Mouse (Mus musculus) layer of hippocampus, postnatal 36 days (tissue): Measurements from ENCODE around the gene Stard13. TPM values are rescaled to one million over a fixed set of nuclear protein-coding genes. Genes with fewer than 3 reads are reported as not detected.

Source experiments
- DNase-seq, 2 experiments: peaks; one replicate each; pipeline ENCODE4 v3.0.0; 2022
- total RNA-seq, 2 experiments: library from RNA; stranded (reverse); gene quantifications; 2 replicates each; pipeline ENCODE4 v1.2.3; 2021

The Stard13 gene
- total RNA-seq, 2 experiments from 2014 or later: 15.5 to 22.0 TPM

- DNase-seq: no peak
These were observed 91.4 kb downstream of the Stard13 start for GRCm38 (mm10) chr5:151142241-151142640.

DNA sequence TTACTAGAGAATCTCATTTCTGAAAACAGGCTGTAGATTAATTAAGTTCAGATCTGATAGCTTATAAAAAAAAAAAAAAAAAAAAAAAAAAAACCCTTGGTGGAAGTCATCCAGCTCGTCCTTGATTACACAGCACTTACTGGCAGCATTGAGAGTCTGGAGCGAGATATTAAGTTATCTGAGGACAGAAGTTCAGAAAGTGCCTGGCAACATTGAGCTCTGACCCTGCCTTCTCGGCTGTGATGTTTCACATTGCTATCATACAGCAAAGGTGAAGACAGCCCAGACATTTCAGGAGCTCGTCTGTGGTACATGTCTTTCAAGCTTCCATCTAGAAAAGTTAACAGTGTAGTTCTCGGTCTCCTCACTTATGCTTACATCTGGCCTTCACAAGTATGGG, 95.7 kb downstream of the Stard13 start:
- no peak for DNase-seq

DNA sequence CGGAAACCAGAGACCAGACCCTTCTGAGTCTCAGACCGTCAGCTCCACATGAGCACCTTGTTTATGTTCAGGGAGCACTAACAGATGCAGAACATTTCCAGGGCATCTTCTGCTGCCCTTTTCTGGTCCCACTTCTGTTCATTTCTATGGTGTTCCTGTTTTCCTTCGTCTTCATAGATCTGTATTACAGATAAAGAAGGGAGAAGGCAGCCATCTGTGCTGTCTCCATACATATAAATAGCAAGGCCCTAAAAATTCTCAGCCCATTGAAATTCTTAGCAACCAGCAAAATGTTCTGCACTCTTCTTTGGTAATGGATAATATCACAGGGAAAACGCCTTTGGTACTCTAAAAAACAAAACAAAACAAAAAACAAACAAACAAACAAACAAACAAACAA, 96.3 kb downstream of the Stard13 start:
- no peak for DNase-seq

DNA sequence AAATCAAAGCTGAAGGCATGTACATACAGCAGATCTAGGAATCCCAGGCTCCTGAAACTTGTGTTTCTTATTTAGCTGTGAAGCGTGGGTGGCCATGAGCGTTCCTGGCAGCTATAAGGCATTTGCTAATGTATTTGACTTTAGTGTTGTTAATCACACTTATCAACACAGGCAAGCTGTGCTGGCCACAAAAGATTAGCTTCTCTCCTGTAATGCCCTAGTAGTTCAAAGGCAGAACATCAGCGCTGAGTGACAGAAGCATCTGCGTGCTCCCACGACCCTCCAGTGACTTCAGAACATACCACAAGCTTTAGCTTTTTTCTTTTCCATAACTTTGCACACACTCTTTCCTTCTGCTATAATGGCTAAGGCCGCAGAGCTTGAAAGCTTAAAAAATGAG, 97.7 kb downstream of the Stard13 start:
- no peak for DNase-seq

DNA sequence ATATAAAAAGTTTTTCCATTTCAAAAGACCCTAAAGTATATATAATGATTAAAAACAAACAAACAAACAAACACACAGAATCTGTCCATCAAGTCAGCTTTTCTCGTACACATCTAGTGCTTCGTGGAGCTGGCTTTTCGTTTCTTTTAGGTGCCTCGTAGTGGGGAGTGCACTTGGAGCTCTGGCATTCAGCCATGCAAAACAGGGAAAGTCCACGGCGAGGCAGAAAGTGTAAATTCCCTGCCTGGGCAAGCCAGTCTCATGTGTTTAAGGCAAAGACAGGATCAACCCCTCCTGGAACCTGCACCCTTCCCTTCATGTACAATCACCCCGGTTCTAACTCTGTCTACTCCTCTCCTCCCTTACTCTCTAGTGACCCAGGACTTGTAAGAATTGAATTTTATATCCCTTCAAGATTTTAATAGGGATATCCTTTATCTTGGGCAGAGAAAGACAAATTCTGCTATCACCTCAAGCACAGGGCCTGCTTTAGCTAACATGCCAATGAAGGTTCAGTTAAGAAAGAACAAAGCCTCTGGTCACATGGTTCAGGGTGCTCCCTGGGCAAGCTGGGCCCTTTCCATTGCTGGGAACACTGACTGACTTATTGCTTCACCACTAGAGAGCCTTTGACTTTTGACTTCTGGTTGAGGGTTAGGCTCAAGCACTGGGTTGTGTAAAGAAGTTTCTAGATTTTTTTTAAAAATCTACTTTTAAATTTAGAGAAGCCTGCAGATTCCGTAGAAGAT, 98.4 kb downstream of the Stard13 start:
- DNase-seq: no peak

GRCm38 (mm10) chr5:151134202-151134601, 99.4 kb downstream of the Stard13 start:
- DNase-seq: no peak

DNA sequence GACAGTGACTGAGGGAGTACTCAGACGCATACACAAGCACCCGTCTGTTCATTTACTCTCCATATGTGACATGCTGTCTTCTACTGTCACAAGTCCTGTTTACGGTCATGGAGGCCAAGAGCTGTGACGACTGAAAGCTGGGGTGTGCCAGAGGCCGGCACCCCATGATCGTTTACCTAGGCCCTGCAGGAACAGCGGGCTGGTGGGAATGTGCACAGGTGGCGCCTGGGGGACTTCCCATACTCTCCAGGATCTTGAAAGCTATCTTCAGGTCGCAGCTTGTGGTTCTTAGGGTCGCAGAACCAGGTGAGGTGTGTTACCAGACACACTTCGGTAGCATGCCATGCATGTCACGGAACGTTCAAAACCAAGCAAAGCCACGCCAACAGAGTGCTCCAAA, 99.9 kb downstream of the Stard13 start:
- DNase-seq: no peak

DNA sequence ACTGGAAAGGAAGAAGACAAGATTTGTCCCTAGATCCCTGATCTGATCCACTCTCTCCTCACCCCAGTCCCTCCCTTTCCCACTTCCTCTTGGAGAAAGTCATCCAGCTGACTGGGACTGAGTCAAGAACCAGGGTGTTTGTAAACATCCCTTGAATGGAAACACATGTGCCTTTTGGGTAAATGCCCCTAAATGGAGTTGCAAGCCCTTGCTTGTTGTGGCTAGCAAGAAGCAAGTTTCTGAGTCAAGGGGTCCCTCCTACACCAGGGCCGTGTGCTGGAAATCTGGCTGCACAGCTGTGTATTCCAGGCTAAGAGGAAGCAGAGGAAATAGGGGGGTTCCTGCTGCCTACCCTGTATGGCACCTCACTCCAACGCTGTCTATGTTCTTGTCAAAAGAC, 103.9 kb downstream of the Stard13 start:
- no peak for DNase-seq

DNA sequence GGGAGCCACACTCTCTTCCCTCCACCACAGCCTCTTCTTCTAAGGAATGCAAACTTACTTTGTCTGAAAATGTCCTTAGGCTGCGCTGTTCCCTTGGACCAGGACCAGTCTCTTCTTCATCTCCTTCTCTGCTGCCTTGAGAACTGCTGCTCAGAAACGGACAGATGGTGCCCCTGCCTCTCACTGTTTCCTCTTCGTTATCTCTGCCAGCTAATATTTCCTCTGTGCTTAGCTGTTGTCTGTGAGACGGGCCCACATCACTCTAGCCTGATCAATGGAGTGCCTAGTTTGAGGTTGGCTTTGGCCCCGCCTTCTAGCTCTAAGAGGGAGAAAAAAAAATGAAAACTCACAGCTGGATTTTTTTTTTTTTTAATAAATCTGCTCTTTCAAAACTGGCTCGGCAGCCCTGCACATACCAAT, 106.3 kb downstream of the Stard13 start:
- peak in 1 of 2 experiments; percentile 29 for DNase-seq

GRCm38 (mm10) chr5:151126608-151127005, 107.0 kb downstream of the Stard13 start:
- DNase-seq: no peak

- no peak for DNase-seq
These were observed 107.5 kb downstream of the Stard13 start for GRCm38 (mm10) chr5:151125985-151126607.

DNA sequence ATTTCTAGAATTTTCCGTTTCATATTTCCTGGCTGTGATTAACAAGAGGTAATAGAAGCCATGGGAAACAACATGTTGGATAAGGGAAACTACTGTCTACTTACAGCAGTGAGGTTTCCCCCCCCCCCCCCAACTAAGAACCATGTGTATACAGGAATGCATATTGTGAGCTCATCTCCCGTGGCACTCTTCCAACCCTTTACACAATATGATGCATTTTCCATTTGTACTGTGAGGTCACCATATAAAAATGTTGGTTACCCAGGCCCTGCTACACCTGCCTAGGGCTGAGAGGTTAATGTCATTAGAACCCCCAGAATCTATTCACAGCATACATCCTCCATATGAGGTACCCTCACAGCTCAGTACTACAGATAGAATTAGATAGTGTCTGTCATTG, 115.8 kb downstream of the Stard13 start:
- no peak for DNase-seq

- no peak for DNase-seq
These were observed 117.3 kb downstream of the Stard13 start for GRCm38 (mm10) chr5:151116192-151116887.

- no peak for DNase-seq
These were observed 120.9 kb downstream of the Stard13 start for GRCm38 (mm10) chr5:151112743-151113142.

- DNase-seq: no peak
These were observed 122.4 kb downstream of the Stard13 start for GRCm38 (mm10) chr5:151111080-151111871.

DNA sequence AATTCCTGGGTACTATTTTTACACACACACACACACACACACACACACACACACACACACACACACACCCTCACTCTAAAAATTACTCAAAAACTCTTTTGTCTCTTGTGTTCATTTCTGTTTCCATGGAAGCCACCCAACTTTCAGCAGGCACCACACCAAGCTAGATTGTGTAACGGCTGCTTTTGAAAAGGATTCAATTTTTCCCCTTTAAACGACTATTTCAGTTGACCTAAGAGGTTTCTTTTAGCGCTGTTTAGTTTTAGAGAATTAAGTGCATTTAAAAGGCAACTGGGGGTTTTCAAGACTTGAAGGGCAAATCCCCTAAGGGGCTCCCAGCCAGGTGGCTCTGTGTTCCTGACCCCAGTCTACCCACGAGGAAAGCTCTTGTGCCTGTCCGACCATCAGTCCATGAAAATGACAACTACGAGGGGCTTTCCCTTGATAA, 123.2 kb downstream of the Stard13 start:
- DNase-seq: peak; percentile 38 to 41

DNA sequence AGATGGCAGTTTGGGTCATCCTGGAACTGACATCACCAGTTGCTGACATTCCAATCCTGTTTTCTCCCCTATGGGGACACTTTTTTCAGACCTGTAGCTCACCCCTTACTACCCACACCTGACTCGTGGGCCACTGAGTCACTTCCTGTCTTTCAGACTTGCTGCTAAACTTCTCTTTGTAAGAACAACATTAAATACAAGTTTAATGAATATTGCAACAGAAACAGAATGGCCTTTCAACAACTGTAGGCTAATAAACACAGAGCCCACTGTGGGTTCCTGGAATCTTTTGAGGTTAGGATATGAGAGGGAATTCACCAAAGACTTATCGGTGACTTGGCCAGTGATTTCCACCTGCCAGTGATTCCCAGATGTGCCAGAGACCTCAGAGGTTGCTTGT, 123.8 kb downstream of the Stard13 start:
- no peak for DNase-seq

- no peak for DNase-seq
These were observed 124.7 kb downstream of the Stard13 start for GRCm38 (mm10) chr5:151108955-151109354.

DNA sequence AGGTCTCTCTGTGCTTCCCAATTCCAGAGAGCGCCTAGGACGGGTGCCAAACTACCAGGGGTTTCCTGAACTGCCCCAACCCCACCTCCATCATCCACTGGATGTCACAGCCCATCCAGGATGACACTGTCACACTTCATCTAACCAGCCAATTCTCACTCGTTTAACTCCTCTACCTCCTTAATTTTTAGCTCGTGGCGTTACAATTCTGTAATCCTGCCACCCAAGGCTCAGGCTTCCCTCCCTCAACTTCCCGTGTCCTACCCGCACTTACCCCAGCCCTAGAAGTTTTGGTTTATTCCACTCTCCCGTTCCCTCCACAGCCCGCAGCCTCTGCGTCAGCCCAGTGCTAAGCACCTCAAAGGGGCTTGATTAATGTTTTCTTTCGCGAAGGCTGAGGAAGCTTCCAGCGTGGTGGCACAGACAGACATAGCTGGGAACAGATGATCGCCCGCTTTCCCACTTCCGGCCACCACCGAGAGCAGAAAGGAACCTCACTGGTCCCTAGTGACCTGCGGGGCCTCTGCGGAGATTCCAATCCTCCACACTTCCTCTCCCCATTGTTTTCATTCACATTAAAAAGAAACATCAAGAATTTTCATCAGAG, 125.2 kb downstream of the Stard13 start:
- no peak for DNase-seq

DNA sequence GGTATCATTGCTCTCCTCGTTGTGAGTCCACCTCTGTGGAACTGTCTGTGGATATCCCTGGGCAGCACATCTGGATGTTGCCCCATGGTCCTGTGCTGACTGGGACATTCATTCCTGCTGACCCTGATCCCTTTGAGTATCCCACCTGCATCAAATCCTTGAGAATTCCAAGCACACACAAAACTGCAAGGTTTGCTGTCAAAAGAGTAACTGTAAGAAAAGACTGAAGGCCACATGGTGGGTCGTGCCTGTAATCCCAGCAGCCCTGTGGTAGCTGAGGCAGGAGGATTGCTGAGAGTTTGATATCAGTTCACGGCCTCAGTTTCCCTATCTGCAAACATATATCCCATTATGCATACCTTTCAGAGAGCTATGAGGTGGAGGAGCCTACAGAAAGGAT, 126.8 kb downstream of the Stard13 start:
- DNase-seq: no peak

- no peak for DNase-seq
These were observed 128.3 kb downstream of the Stard13 start for GRCm38 (mm10) chr5:151105054-151105971.
